ENCODE assay signal across 14 mouse cellular contexts in the genomic region with DNA sequence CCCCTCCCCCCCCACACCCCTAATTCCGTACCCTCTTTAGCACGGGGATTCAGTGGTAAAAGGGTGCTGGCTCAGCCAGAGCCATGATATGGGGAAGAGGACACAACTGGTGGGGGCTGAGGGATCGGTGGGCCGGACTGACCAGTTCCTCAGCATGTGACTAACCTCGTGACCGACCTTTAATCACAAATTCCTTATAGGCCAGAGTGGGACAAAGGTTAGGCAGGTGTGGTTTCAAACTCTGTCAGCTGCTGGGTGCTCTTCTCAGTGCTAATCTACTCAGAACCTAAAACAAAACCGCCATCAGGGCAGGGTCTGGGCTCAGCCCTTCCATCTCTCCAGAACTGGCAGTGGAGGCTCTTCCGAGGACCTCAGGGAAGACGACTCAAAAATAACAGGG. TPM values are rescaled to one million over a fixed set of nuclear protein-coding genes. Genes with fewer than 3 reads are reported as not detected.
DNase-seq lines count a peak whose midpoint lies in the region; ATAC-seq lines count a peak whose summit lies in the region.
"Had no signal": no experiment of that assay in that cellular context is flagged by ENCODE, and none has a peak within 500 bp of the region (broad histone marks: within the 10 kb centered on the region; RNA-seq: fewer than 3 reads in every experiment).

No protein-coding gene starts in this region.

- no peaks in the 10 kb centered on the region for H3K9me3 ChIP-seq in kidney, embryonic 14.5 days (ENCODE audit: control insufficient read depth, low read length)
- H3K9me3 ChIP-seq in liver, embryonic 13.5 days (replicated peaks): no peaks in the 10 kb centered on the region
- H3K9me3 ChIP-seq in midbrain, embryonic 10.5 days (replicated peaks): no peaks in the 10 kb centered on the region
- H3K9me3 ChIP-seq: limb, embryonic 13.5 days had no signal

- H3K4me2 ChIP-seq in kidney, embryonic 14.5 days (replicated peaks; ENCODE audit: low read depth, low read length): no peak overlapping the region
- no peak overlapping the region for H3K4me2 ChIP-seq in liver, embryonic 13.5 days
- H3K4me2 ChIP-seq: limb, embryonic 13.5 days had no signal

- peaks cover 3% of the 10 kb centered on the region; the same call in 1 of the 2 replicates for H3K4me1 ChIP-seq in kidney, embryonic 14.5 days (ENCODE audit: control insufficient read depth, insufficient read depth, low read length)
- H3K4me1 ChIP-seq in liver, embryonic 13.5 days (replicated peaks): peaks cover 7% of the 10 kb centered on the region; the same call in 1 of the 2 replicates
- H3K4me1 ChIP-seq in midbrain, embryonic 10.5 days: no peaks in the 10 kb centered on the region

- 0 out of 2 replicates have a peak, but pooled peaks have one; percentile 49 for ATAC-seq in kidney, embryonic 14.5 days (ENCODE audit: low FRiP score, low TSS enrichment)
- ATAC-seq in liver, embryonic 13.5 days (ENCODE audit: low read depth): peak; percentile 71
- no peak for ATAC-seq in cerebellum, adult (ENCODE audit: insufficient number of reproducible peaks, low FRiP score, low TSS enrichment)
- ATAC-seq in frontal cortex, adult (ENCODE audit: low TSS enrichment): no peak

- H3K27ac ChIP-seq in kidney, embryonic 14.5 days (ENCODE audit: low read depth, low read length): no peak overlapping the region
- H3K27ac ChIP-seq in liver, embryonic 13.5 days: peak overlapping the region; percentile 50
- H3K27ac ChIP-seq in midbrain, embryonic 10.5 days (replicated peaks): no peak overlapping the region
- H3K27ac ChIP-seq: layer of hippocampus, adult 2 months; limb, embryonic 13.5 days had no signal

- H3K27me3 ChIP-seq in kidney, embryonic 14.5 days (ENCODE audit: control insufficient read depth, insufficient read depth, low read length): no peaks in the 10 kb centered on the region
- H3K27me3 ChIP-seq in liver, embryonic 13.5 days: no peaks in the 10 kb centered on the region
- no peaks in the 10 kb centered on the region for H3K27me3 ChIP-seq in midbrain, embryonic 10.5 days (ENCODE audit: low read depth, poor library complexity, severe bottlenecking)
- H3K27me3 ChIP-seq: limb, embryonic 13.5 days had no signal

- no peak overlapping the region for H3K4me3 ChIP-seq in kidney, embryonic 14.5 days (ENCODE audit: low read length)
- H3K4me3 ChIP-seq in liver, embryonic 13.5 days (replicated peaks): no peak overlapping the region
- no peak overlapping the region for H3K4me3 ChIP-seq in midbrain, embryonic 10.5 days
- H3K4me3 ChIP-seq: layer of hippocampus, adult 2 months; limb, embryonic 13.5 days had no signal

- intact Hi-C loops in heart, postnatal 10 days (cut with DNase I): no loop called here

- H3K36me3 ChIP-seq in kidney, embryonic 14.5 days (ENCODE audit: control insufficient read depth, insufficient read depth, low read length): no peaks in the 10 kb centered on the region
- no peaks in the 10 kb centered on the region for H3K36me3 ChIP-seq in liver, embryonic 13.5 days
- H3K36me3 ChIP-seq in midbrain, embryonic 10.5 days: no peaks in the 10 kb centered on the region
- H3K36me3 ChIP-seq: limb, embryonic 13.5 days had no signal

- 65% methylated on average over 9 of the region's 9 CpGs for WGBS in kidney, embryonic 14.5 days
- 40% methylated on average over 9 of the region's 9 CpGs for whole genome bisulfite sequencing in liver, embryonic 13.5 days (ENCODE audit: insufficient replicate concordance)
- WGBS in midbrain, embryonic 10.5 days: 74% methylated on average over 9 of the region's 9 CpGs

- peak; percentile 71 for DNase-seq in lung, postnatal 36 days
- DNase-seq in lung, postnatal 10 days: no peak
- DNase-seq in liver, embryonic 13.5 days: no peak
- no peak for DNase-seq in midbrain, embryonic 10.5 days (ENCODE audit: low spot score)
- no peak for DNase-seq in heart, postnatal 10 days
- DNase-seq: cerebellum, postnatal 25 days; gastrocnemius, postnatal 14 days; midbrain, embryonic 14.5 days; thymus, postnatal 36 days had no signal

- no peak overlapping the region for H3K9ac ChIP-seq in kidney, embryonic 14.5 days (ENCODE audit: low read depth, low read length)
- H3K9ac ChIP-seq in liver, embryonic 13.5 days: no peak overlapping the region
- H3K9ac ChIP-seq: limb, embryonic 13.5 days had no signal

RNA-seq across cellular contexts. Expression of a gene that starts 40.1 kb away (rescaled TPM):
- polyA plus RNA-seq in kidney, embryonic 14.5 days (2014; fragmentation: Nextera tagmentation; extraction: Ambion mirVana): 23.4 and 43.5 TPM in 2 replicates
- polyA plus RNA-seq in liver, embryonic 13.5 days (2015; fragmentation: Nextera tagmentation; extraction: Ambion mirVana): 7.8 and 12.0 TPM in 2 replicates
- polyA plus RNA-seq in midbrain, embryonic 10.5 days (2016; fragmentation: Nextera tagmentation; extraction: Ambion mirVana): 23.4 and 23.5 TPM in 2 replicates
- total RNA-seq in heart, postnatal 10 days (2021): 10 to 100 TPM; 27.9 to 32.8 TPM

Comparison
In these comparisons a context has a peak if more than half of its experiments do, and no peak if none do; other contexts are left out.
1. ATAC-seq: peak in kidney, embryonic 14.5 days (single experiment) and liver, embryonic 13.5 days (single experiment); none in cerebellum, adult (single experiment) and frontal cortex, adult (single experiment).